Mouse (Mus musculus) cortical plate, adult 2 months (tissue): ENCODE measurements around the gene Khdrbs2.

Experiments used
- CTCF ChIP-seq: fragments of 200-500 bp; IDR thresholded peaks from 2 replicates; pipeline ENCODE4 v1.5.1; 2011; ENCODE audit warnings: mild to moderate bottlenecking, control low read depth, low read length; ENCODE audit not compliant: insufficient read depth; ENCODE audit errors: extremely low read depth
- POLR2A ChIP-seq: fragments of 200-500 bp; IDR thresholded peaks from 2 replicates; pipeline ENCODE4 v1.6.1; 2011; ENCODE audit warnings: mild to moderate bottlenecking, low read length, control low read depth; ENCODE audit not compliant: insufficient read depth; ENCODE audit errors: extremely low read depth

DNA sequence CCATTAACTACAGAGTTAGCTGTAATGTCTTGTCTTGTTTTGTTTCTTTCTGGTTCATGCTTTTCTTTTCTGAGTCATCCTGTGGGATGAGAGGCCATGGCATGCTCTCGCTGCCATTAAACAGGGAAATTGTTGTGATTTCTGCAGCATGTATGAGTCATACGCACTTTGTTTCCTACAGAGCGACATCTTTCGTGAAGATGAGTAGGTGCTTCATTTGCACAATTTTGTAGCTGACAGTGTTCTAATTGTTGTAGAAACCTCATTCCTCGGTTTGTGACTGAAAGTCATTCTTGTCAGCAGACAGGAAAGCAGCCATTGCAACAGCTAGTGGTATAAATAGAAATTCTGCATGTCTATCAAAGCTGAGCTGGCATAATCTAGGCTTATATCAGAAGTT, 271.4 kb downstream of the Khdrbs2 start:
- TF ChIP-seq CTCF: no peak
- no peak for TF ChIP-seq POLR2A
